ENCODE assay signal across 8 mouse cellular contexts in the genomic region with DNA sequence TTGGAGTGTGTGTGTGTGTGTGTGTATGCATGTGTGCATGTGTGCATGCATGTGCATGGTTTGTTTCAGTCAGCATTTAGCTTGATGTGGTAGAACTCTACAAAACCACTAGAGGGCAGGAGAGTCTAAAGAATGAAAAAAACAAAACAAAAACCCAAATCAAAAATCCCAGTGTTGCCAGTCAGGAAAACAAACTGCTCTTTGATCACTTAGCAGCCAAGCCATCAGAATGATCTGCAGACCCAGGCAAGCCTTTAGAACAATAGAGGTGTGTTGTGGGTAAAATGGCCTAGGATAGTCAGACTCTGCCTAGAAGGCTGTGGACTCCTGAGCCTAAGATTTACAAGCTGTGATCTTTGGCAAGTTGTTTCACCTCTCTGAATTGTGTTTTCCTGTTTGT.
A peak's percentile ranks its signal among the peaks of the same experiment; 100 is the strongest.
DNase-seq lines count a peak whose midpoint lies in the region; ATAC-seq and TF ChIP-seq lines count a peak whose summit lies in the region.

No protein-coding gene starts in this region.

- no peaks in the 10 kb centered on the region for H3K9me3 ChIP-seq in hindbrain, postnatal 0 days (ENCODE audit: low read length)
- 0 out of 2 replicates have a peak, but pooled peaks cover 2% of the 10 kb centered on the region for H3K9me3 ChIP-seq in midbrain, embryonic 16.5 days (replicated peaks; ENCODE audit: control insufficient read depth, low read length, poor library complexity, severe bottlenecking)

- 0 out of 2 replicates have a peak, but pooled peaks have one; percentile 29 for ATAC-seq in hindbrain, postnatal 0 days
- 0 out of 2 replicates have a peak, but pooled peaks have one; percentile 39 for ATAC-seq in midbrain, embryonic 16.5 days
- ATAC-seq in activated CD4-positive, CD25-positive, alpha-beta regulatory T cell, adult 4 months = no peak
- no peak for ATAC-seq in megakaryocyte, adult 5-6 weeks (ENCODE audit: poor library complexity, severe bottlenecking)

- H3K4me3 ChIP-seq in lung, adult 2 months (replicated peaks; ENCODE audit: extremely low read depth, low read depth, low read length) = no peak overlapping the region
- no peak overlapping the region for H3K4me3 ChIP-seq in hindbrain, postnatal 0 days (ENCODE audit: low read length)
- no peak overlapping the region for H3K4me3 ChIP-seq in midbrain, embryonic 16.5 days (ENCODE audit: low read depth, low read length)

- peak; percentile 27; the same call in 1 of the 2 replicates for TF ChIP-seq CTCF in lung, adult 2 months (IDR thresholded peaks at IDR 0.05; ENCODE audit: insufficient read depth, low read length)
- TF ChIP-seq CTCF in hindbrain, postnatal 0 days (IDR thresholded peaks at IDR 0.05; ENCODE audit: low read depth) = peak; percentile 81

- H3K27ac ChIP-seq in hindbrain, postnatal 0 days = no peak overlapping the region
- H3K27ac ChIP-seq in midbrain, embryonic 16.5 days (ENCODE audit: low read length) = no peak overlapping the region

- no peak for TF ChIP-seq POLR2A in lung, adult 2 months (IDR thresholded peaks at IDR 0.05; ENCODE audit: borderline replicate concordance, extremely low read depth, low read depth, low read length)

- no peak overlapping the region for H3K4me2 ChIP-seq in hindbrain, postnatal 0 days (ENCODE audit: low read depth, low read length)
- no peak overlapping the region for H3K4me2 ChIP-seq in midbrain, embryonic 16.5 days (ENCODE audit: low read length)

- no peaks in the 10 kb centered on the region for H3K36me3 ChIP-seq in hindbrain, postnatal 0 days (ENCODE audit: insufficient read depth, low read length)
- H3K36me3 ChIP-seq in midbrain, embryonic 16.5 days (ENCODE audit: control insufficient read depth, insufficient read depth, low read length) = no peaks in the 10 kb centered on the region

- H3K4me1 ChIP-seq in lung, adult 2 months (ENCODE audit: control insufficient read depth, insufficient read depth, low read length) = no peaks in the 10 kb centered on the region
- H3K4me1 ChIP-seq in hindbrain, postnatal 0 days (ENCODE audit: insufficient read depth, low read length) = no peaks in the 10 kb centered on the region
- no peaks in the 10 kb centered on the region; the same call in 1 of the 2 replicates for H3K4me1 ChIP-seq in midbrain, embryonic 16.5 days (ENCODE audit: control insufficient read depth, insufficient read depth, low read length)

- no peaks in the 10 kb centered on the region for H3K27me3 ChIP-seq in hindbrain, postnatal 0 days (ENCODE audit: insufficient read depth, low read length)
- H3K27me3 ChIP-seq in midbrain, embryonic 16.5 days (ENCODE audit: control insufficient read depth, insufficient read depth, low read depth, low read length) = no peaks in the 10 kb centered on the region

- peak; percentile 15 for DNase-seq in cerebellum, adult 9-10 months
- DNase-seq in cerebellum, postnatal 4 days (ENCODE audit: low spot score in 2 of 2) = no peak
- DNase-seq in lung, adult 2 months = no peak
- DNase-seq in lung, adult 18-20 months = no peak
- DNase-seq in hindbrain, postnatal 0 days (ENCODE audit: low spot score) = peak; percentile 84

- H3K9ac ChIP-seq in hindbrain, postnatal 0 days (replicated peaks; ENCODE audit: low read length) = no peak overlapping the region
- H3K9ac ChIP-seq in midbrain, embryonic 16.5 days (ENCODE audit: low read depth, low read length) = no peak overlapping the region

Comparison
In these comparisons a context has a peak if more than half of its experiments do, and no peak if none do; other contexts are left out.
1. DNase-seq: peak in cerebellum, adult 9-10 months (single experiment) and hindbrain, postnatal 0 days (single experiment); none in cerebellum, postnatal 4 days (0 of 2), lung, adult 2 months (single experiment) and lung, adult 18-20 months (0 of 2).
2. ATAC-seq: peak in hindbrain, postnatal 0 days (single experiment) and midbrain, embryonic 16.5 days (single experiment); none in activated CD4-positive, CD25-positive, alpha-beta regulatory T cell, adult 4 months (single experiment) and megakaryocyte, adult 5-6 weeks (single experiment).